Mouse (Mus musculus): ENCODE data around the gene Syne1.

The Syne1 gene

GRCm38 (mm10) chr10:5551382-5551781, at the start of gene Syne1:
Gene Syne1 (minus strand): TSS chr10:5551482.
- DNase-seq (ENCODE audit: low read depth in 2 of 2, low spot score in 2 of 2), result no peak

- peak; percentile 34 to 58 for DNase-seq (ENCODE audit: low read depth in 2 of 2, low spot score in 2 of 2)
Measured at GRCm38 (mm10) chr10:5600123-5600522, 48.8 kb upstream of the Syne1 start.

GRCm38 (mm10) chr10:5596559-5596958, 45.3 kb upstream of the Syne1 start:
- no peak for DNase-seq (ENCODE audit: low read depth in 2 of 2, low spot score in 2 of 2)

GRCm38 (mm10) chr10:5594457-5594856, 43.2 kb upstream of the Syne1 start:
- no peak for DNase-seq (ENCODE audit: low read depth in 2 of 2, low spot score in 2 of 2)

DNA sequence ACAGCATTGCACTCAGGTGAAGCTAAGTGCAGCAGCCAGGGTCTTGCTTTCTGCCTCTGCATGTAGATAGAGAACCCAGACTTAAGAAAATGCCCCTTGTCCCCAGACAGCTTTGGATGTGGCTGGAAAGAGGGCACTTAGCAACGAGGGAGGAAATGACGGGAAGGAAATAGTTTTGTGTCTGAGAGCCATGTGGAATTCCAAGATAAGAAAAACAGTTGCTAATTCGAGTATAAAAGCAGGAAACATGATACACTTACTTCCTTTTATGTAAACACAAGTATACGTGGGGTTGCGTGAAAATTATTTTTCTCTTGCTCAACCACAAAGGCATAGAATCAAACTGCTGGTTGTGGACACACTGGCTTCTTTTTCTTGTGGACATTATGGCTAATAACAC, 42.2 kb upstream of the Syne1 start, which contains the start of gene Myct1:
Gene Myct1 (plus strand): TSS at position 312 of the 400 bp plus-strand sequence.
- DNase-seq (ENCODE audit: low read depth in 2 of 2, low spot score in 2 of 2), result no peak

GRCm38 (mm10) chr10:5591996-5592395, 40.7 kb upstream of the Syne1 start:
- DNase-seq (ENCODE audit: low read depth in 2 of 2, low spot score in 2 of 2), result no peak

DNA sequence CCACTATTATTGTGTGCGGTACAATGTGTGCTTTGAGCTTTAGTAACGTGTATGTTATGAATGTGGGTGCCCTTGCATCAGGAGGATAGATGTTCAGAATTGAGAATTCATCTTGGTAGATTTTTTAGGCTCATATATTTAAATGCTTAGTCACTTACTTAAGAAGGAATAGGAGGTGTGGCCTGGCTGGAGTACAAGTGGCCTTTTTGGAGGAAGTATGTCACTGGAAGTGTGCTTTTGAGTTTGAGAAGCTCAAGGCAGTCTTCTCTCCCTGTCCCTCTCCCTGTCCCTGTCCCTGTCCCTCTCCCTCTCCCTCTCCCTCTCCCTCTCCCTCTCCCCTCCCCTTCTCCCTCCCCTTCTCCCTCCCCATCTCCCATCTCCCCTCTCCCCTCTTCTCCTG, 39.8 kb upstream of the Syne1 start:
- no peak for DNase-seq (ENCODE audit: low read depth in 2 of 2, low spot score in 2 of 2)

DNA sequence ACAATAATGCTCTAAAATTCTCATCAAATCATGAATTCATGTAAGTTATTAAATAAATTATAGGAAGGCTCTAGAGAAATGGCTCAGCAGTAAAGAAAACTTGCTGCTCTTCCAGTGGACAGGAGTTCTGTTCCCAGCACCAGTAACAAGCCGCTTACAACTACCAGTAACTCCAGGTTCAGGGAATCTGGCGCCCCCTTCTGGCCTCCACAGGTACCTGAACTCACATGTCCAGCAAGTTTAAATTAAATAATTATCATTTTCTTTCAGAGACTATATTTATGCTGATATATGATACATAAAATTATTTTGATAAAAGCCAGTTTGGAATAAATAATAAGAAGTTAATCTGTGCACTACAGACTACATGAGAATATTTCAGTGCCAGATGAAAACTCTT, 22.0 kb upstream of the Syne1 start:
- no peak for DNase-seq (ENCODE audit: low read depth in 2 of 2, low spot score in 2 of 2)

GRCm38 (mm10) chr10:5571332-5571731, 20.1 kb upstream of the Syne1 start:
- no peak for DNase-seq (ENCODE audit: low read depth in 2 of 2, low spot score in 2 of 2)

DNA sequence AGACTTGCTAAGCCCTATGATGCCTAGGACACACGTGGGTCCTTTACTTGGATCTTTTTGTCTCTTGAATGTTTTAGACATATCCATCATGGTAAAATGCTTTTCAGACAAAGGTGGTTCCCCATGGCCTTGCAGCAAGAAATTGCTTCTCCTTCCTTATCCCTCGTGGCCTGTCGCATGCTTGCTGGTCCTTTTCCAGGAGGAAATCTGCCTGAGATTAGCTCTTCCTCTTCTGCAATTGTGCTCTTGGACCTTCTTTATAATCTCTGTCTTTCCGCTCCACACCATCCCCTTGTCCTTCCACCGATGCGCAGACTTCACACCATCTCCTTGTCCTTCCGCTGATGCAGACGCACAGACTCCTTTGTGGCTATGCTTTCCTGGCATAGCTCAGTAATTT, 18.8 kb upstream of the Syne1 start:
- no peak for DNase-seq (ENCODE audit: low read depth in 2 of 2, low spot score in 2 of 2)

DNA sequence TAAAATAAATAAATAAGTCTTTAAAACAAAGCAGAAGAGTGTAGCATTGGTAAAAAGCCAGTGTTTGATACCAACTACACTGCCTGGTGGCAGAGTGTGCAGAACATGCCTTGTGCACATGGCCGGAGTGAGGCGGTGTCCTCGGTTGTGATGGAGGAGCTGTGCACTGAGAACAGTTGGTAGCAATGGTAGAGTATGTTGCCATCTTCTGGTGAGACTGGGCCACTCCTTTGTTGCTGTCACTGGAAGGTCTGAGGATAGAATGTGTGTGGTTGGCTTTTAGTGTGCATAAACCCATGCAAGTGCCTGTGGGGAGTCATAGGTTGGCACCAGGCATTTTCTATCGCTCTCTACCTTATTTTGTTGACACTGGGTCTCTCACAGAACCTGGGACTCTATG, 17.7 kb upstream of the Syne1 start:
- DNase-seq (ENCODE audit: low read depth in 2 of 2, low spot score in 2 of 2), result no peak

- DNase-seq (ENCODE audit: low read depth in 2 of 2, low spot score in 2 of 2), result no peak
Measured at GRCm38 (mm10) chr10:5561706-5562105, 10.4 kb upstream of the Syne1 start.

- no peak for DNase-seq (ENCODE audit: low read depth in 2 of 2, low spot score in 2 of 2)
Measured at GRCm38 (mm10) chr10:5560526-5560925, 9.2 kb upstream of the Syne1 start.

DNA sequence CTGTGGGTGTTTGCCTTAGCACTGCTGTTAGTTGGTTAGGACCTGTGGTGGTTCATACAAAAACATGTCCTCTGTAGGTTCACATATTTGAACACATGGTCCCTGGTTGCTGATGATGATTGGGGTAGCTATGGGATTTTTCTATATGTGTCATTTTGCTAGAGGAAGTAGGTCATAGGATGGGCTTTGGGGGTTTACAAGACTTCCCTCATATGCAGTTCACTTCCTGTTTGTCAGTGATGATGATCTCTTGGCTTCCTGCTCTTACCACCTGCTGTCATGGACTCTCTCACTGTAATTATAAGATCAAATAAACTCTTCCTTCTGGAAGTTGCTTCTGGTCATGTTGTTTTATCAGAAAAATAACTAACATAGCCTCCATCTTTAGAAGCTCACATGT, 7.5 kb upstream of the Syne1 start:
- DNase-seq (ENCODE audit: low read depth in 2 of 2, low spot score in 2 of 2), result no peak

GRCm38 (mm10) chr10:5554941-5555340, 3.7 kb upstream of the Syne1 start:
- no peak for DNase-seq (ENCODE audit: low read depth in 2 of 2, low spot score in 2 of 2)

DNA sequence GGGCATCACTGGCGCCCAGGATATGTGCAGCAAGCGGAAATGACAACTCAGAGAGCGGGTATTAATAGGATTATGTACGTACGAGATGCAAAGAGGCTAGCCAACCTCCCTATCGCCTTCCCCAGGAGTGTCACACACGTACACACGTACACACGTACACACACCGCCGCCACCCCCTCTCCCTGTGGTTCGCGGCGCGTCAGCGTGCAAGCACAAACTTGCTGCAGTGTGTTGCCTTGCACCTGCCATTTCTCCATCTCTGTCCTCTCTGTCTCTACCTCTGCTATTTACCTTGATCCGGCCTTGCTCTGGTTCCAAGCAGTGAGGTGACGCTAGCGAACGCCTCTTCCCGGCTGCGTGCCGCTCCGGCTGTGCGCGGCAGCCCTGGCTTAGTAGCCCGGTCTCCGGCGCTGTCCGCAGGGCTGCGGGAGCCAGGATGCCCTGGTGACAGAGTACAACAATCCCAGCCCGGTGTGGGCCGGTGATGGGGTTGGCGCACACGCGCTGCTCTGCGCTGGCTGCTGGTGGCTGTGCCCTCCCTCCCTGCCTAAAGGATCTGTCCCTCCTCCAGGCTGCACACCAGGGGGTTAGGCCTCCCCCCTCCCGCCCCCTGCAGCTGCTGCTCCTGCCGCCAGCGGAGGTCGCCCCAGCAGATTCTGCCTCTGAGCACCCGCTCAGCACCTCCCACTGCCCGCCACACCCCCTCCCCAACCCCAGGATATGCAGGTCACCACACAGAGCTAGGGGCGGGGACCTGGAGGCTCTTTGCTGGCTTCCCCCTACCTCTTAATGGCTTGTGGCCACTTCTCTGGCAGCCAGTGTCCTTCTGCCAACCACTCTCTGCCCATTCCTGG, 887 bp downstream of the Syne1 start:
- peak; percentile 0 to 3 for DNase-seq (ENCODE audit: low read depth in 2 of 2, low spot score in 2 of 2)

DNA sequence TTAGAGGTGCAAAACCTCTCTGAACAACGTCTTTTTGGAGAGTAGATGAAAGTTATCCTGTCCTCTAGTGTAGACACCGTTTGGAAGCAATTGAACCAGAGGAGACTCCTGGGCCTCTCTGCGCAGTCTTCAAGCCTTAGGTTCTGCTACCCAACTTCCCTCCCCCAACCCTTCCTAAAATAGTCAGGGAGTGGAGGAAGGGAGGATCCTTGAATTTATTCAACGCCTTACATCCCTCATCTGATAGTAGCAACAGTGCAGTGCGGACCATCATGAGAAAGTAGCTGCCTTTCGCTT, 1.5 kb downstream of the Syne1 start:
- no peak for DNase-seq (ENCODE audit: low read depth in 2 of 2, low spot score in 2 of 2)

- DNase-seq (ENCODE audit: low read depth in 2 of 2, low spot score in 2 of 2), result no peak
Measured at GRCm38 (mm10) chr10:5548651-5549050, 2.6 kb downstream of the Syne1 start.

DNA sequence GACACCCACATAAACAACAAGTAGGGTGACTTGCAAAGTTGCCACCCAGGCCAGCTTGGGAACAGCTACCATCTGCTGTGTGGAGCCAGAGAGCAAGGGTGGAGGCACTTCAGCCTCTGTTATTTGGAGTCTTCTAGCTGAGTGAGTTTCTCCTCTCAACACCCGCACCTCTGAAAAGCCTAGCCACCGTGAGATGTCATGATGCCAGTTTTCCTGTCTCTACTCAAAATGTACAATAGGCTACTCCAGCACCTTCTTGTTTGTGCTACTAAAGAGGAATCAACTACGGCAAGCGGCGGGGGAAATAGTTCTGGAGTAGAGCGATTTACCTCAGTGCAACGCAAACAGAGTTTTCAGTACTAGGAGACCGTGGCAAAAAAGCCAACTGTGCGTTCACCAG, 3.5 kb downstream of the Syne1 start:
- DNase-seq (ENCODE audit: low read depth in 2 of 2, low spot score in 2 of 2), result no peak

GRCm38 (mm10) chr10:5546428-5546827, 4.9 kb downstream of the Syne1 start:
- DNase-seq (ENCODE audit: low read depth in 2 of 2, low spot score in 2 of 2), result no peak

DNA sequence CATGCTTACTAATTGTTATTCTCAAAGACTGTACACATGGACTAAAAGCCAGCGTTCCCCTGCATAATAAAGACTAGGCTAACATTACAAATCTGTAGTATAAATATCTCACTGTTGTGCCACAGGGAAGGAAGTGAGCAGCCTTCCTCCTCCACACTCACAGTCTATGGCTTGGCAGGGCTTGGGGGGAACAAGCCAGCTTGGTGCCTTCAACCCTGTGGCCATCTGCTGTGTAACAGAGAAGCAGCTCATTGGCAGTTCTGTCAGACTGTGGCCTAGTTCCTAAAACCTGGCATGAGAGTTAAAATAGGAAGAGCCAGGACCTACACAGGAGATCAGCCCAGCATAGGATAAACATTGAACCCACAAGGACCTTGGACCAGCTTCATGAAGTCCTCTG, 23.0 kb downstream of the Syne1 start:
- no peak for DNase-seq (ENCODE audit: low read depth in 2 of 2, low spot score in 2 of 2)

- no peak for DNase-seq (ENCODE audit: low read depth in 2 of 2, low spot score in 2 of 2)
Measured at GRCm38 (mm10) chr10:5527634-5528033, 23.6 kb downstream of the Syne1 start.

- DNase-seq (ENCODE audit: low read depth in 2 of 2, low spot score in 2 of 2), result no peak
Measured at GRCm38 (mm10) chr10:5522904-5523303, 28.4 kb downstream of the Syne1 start.

All from CD8-positive naive resting alpha-beta T cell, adult 2 months (primary cell).